Mouse (Mus musculus): ENCODE measurements at regions not wholly inside any gene's neighbourhood (a gene's known extent, or its start where the extent isn't known, plus 50 kb on each side); places are given as distances from the start of the nearest gene placed in this dataset.

DNA sequence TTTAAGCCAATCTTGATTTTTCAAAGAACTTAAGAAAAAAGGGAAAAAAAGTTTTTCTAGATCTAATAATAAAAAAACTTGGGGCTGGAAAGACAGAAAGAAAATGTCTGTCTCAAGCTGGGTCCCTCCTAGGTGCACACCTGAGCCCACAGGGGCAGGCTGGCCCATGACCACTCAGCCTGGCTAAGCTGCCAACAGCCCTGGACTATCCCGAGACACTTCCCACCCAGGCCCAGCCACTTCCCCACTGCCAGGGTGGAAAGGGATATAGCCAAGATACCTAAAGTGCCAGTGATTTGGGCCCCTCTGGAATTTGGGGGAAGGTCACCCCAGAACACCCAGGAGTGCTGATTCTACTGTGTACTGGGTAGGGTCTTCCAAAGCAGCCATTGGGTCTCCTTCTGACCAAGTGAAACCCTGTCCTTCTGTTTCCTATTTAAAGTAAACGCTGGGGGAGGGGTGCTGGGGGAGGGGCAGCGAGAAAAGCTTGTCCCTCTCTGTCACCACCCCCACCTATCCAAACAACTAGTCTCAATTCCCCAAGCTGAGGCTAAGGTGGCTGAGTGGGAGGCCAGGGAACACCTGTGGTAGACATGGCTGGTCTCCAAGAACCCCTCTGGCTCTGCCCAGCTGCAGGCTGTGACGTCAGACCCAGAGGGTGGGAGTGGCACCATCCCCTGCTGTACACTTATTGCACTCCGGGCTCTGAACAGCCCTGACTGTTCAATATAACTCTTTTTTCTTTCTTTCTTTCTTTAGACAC, 62.6 kb downstream of the Mcfd2 start:
- no peak for DNase-seq (ENCODE audit: low spot score)
- no peak overlapping the region for H3K27ac ChIP-seq (ENCODE audit: low read depth, low read length)

DNA sequence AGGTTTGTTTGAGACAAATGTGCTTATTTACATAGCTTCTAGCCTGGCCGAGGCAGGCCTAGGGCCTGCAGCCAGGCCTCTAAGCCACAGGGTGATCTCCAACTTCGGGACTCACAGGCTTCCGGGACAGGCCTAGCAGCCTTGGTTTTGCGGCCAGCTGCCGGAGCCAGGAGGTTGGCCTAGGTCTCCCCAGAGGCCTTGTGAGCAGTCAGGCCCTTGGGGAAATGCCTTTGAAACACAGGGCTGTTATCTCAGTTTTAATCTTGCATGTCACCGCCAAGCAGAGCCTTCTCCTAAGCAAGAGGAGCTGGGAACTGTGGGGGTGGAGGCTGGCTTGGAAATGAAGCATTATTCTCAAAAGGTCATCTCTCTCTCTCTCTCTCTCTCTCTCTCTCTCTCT, 63.2 kb downstream of the Mcfd2 start:
- DNase-seq (ENCODE audit: low spot score) = no peak
- H3K27me3 ChIP-seq (ENCODE audit: control insufficient read depth, insufficient read depth, low read length) = no peaks in the 10 kb centered on the region
- H3K9ac ChIP-seq (ENCODE audit: low read length) = no peak overlapping the region
- no peak overlapping the region for H3K4me2 ChIP-seq (ENCODE audit: low read depth)
- no peak overlapping the region for H3K4me3 ChIP-seq (ENCODE audit: low read depth, low read length)
- no peak for ATAC-seq (ENCODE audit: insufficient read depth, low FRiP score, low TSS enrichment)
- no peaks in the 10 kb centered on the region for H3K36me3 ChIP-seq (ENCODE audit: control insufficient read depth, insufficient read depth, low read length)
- WGBS = 33% methylated on average over 6 of the region's 6 CpGs
- peaks cover 6% of the 10 kb centered on the region; the same call in 1 of the 2 replicates for H3K4me1 ChIP-seq (ENCODE audit: control insufficient read depth, insufficient read depth, low read length)
- no peaks in the 10 kb centered on the region for H3K9me3 ChIP-seq (ENCODE audit: control insufficient read depth, low read length)
- H3K27ac ChIP-seq (ENCODE audit: low read depth, low read length) = no peak overlapping the region

More for the DNA sequence above, 62.6 kb downstream of the Mcfd2 start:
- Histone ChIP-seq H3K4me2 (ENCODE audit: low read depth) (no peak overlapping the region), H3K4me1 (ENCODE audit: control insufficient read depth, insufficient read depth, low read length) (peaks cover 6% of the 10 kb centered on the region; the same call in 1 of the 2 replicates), H3K9ac (ENCODE audit: low read length) (no peak overlapping the region), H3K9me3 (ENCODE audit: control insufficient read depth, low read length) (no peaks in the 10 kb centered on the region), H3K36me3 (ENCODE audit: control insufficient read depth, insufficient read depth, low read length) (no peaks in the 10 kb centered on the region), H3K27me3 (ENCODE audit: control insufficient read depth, insufficient read depth, low read length) (no peaks in the 10 kb centered on the region), H3K4me3 (ENCODE audit: low read depth, low read length) (no peak overlapping the region)
- 35% methylated on average over 5 of the region's 5 CpGs for WGBS
- no peak for ATAC-seq (ENCODE audit: insufficient read depth, low FRiP score, low TSS enrichment)

- ATAC-seq (ENCODE audit: insufficient read depth, low FRiP score, low TSS enrichment) (no peak), DNase-seq (ENCODE audit: low spot score) (peak; percentile 51)
- Histone ChIP-seq H3K9ac (ENCODE audit: low read length) (no peak overlapping the region), H3K27ac (ENCODE audit: low read depth, low read length) (no peak overlapping the region), H3K4me1 (ENCODE audit: control insufficient read depth, insufficient read depth, low read length) (peaks cover 6% of the 10 kb centered on the region; the same call in 1 of the 2 replicates), H3K4me2 (ENCODE audit: low read depth) (no peak overlapping the region), H3K4me3 (ENCODE audit: low read depth, low read length) (no peak overlapping the region), H3K9me3 (ENCODE audit: control insufficient read depth, low read length) (no peaks in the 10 kb centered on the region), H3K27me3 (ENCODE audit: control insufficient read depth, insufficient read depth, low read length) (no peaks in the 10 kb centered on the region), H3K36me3 (ENCODE audit: control insufficient read depth, insufficient read depth, low read length) (no peaks in the 10 kb centered on the region)
- WGBS = 73% methylated on average over 3 of the region's 3 CpGs
Observed at GRCm38 (mm10) chr17:87200721-87201242, 65.0 kb downstream of the Mcfd2 start.

- Histone ChIP-seq H3K9me3 (ENCODE audit: control insufficient read depth, low read length) (no peaks in the 10 kb centered on the region), H3K27ac (ENCODE audit: low read depth, low read length) (no peak overlapping the region), H3K4me1 (ENCODE audit: control insufficient read depth, insufficient read depth, low read length) (peaks cover 6% of the 10 kb centered on the region; the same call in 1 of the 2 replicates), H3K36me3 (ENCODE audit: control insufficient read depth, insufficient read depth, low read length) (no peaks in the 10 kb centered on the region), H3K27me3 (ENCODE audit: control insufficient read depth, insufficient read depth, low read length) (no peaks in the 10 kb centered on the region), H3K9ac (ENCODE audit: low read length) (no peak overlapping the region), H3K4me3 (ENCODE audit: low read depth, low read length) (no peak overlapping the region), H3K4me2 (ENCODE audit: low read depth) (no peak overlapping the region)
- DNase-seq (ENCODE audit: low spot score) (no peak), ATAC-seq (ENCODE audit: insufficient read depth, low FRiP score, low TSS enrichment) (no peak)
- WGBS = 94% methylated on average over 2 of the region's 2 CpGs
Observed at GRCm38 (mm10) chr17:87200134-87200533, 65.6 kb downstream of the Mcfd2 start.

DNA sequence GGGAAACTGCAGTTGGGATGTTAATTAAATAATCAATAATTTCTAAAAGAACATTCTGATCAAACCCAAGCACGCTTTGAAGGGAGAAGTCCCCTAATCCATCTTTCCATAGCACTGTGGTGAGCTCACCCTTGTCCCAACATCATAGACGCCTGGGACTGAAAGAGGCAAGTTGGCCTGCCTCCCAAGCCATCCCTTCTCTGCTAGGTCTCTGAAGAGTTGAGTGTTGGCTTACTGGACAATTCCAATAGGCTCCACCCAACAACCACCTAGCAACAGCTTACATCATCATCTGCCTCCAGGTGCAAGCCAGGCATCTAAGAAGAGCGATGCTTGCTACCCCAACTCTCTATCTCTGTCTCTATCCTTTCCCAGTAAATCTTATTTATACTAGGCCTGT, 66.6 kb downstream of the Mcfd2 start:
- peaks cover 6% of the 10 kb centered on the region; the same call in 1 of the 2 replicates for H3K4me1 ChIP-seq (ENCODE audit: control insufficient read depth, insufficient read depth, low read length)
- no peaks in the 10 kb centered on the region for H3K27me3 ChIP-seq (ENCODE audit: control insufficient read depth, insufficient read depth, low read length)
- no peak overlapping the region for H3K4me2 ChIP-seq (ENCODE audit: low read depth)
- 87% methylated on average over 3 of the region's 3 CpGs for WGBS
- H3K36me3 ChIP-seq (ENCODE audit: control insufficient read depth, insufficient read depth, low read length) = no peaks in the 10 kb centered on the region
- DNase-seq (ENCODE audit: low spot score) = no peak
- no peak overlapping the region for H3K4me3 ChIP-seq (ENCODE audit: low read depth, low read length)
- H3K27ac ChIP-seq (ENCODE audit: low read depth, low read length) = no peak overlapping the region
- H3K9ac ChIP-seq (ENCODE audit: low read length) = no peak overlapping the region
- no peak for ATAC-seq (ENCODE audit: insufficient read depth, low FRiP score, low TSS enrichment)
- no peaks in the 10 kb centered on the region for H3K9me3 ChIP-seq (ENCODE audit: control insufficient read depth, low read length)

- no peaks in the 10 kb centered on the region for H3K27me3 ChIP-seq (ENCODE audit: control insufficient read depth, insufficient read depth, low read length)
- DNase-seq (ENCODE audit: low spot score) = no peak
- no peaks in the 10 kb centered on the region for H3K9me3 ChIP-seq (ENCODE audit: control insufficient read depth, low read length)
- no peak overlapping the region for H3K9ac ChIP-seq (ENCODE audit: low read length)
- H3K4me3 ChIP-seq (ENCODE audit: low read depth, low read length) = no peak overlapping the region
- no peak overlapping the region for H3K4me2 ChIP-seq (ENCODE audit: low read depth)
- ATAC-seq (ENCODE audit: insufficient read depth, low FRiP score, low TSS enrichment) = no peak
- no peak overlapping the region for H3K27ac ChIP-seq (ENCODE audit: low read depth, low read length)
- H3K4me1 ChIP-seq (ENCODE audit: control insufficient read depth, insufficient read depth, low read length) = 0 out of 2 replicates have a peak, but pooled peaks cover 2% of the 10 kb centered on the region
- WGBS = 100% methylated on average over 4 of the region's 4 CpGs
- no peaks in the 10 kb centered on the region for H3K36me3 ChIP-seq (ENCODE audit: control insufficient read depth, insufficient read depth, low read length)
Observed at GRCm38 (mm10) chr17:87197434-87197833, 68.3 kb downstream of the Mcfd2 start.

DNA sequence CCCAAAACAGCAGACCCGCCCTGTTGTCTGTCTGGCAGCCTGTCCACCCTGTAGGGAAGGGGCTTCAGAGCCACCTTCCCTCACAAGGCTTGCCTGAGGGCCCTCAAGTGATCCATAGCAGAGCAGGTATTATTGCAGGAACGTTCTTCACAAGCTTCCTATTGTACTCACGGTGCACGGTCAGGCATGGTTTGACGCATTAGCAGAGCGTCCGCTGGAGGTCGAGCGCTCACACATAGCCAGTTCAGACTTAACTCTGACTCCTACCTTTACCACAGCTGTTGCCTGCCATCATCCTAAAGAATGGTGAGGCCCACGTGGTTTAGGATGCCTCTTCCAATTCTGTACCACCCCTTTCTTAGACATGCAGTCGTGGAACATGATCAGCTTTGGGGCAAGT, 71.1 kb downstream of the Mcfd2 start:
- no peak overlapping the region for H3K4me2 ChIP-seq (ENCODE audit: low read depth)
- 71% methylated on average over 11 of the region's 11 CpGs for WGBS
- no peaks in the 10 kb centered on the region for H3K4me1 ChIP-seq (ENCODE audit: control insufficient read depth, insufficient read depth, low read length)
- no peaks in the 10 kb centered on the region for H3K27me3 ChIP-seq (ENCODE audit: control insufficient read depth, insufficient read depth, low read length)
- no peak overlapping the region for H3K27ac ChIP-seq (ENCODE audit: low read depth, low read length)
- H3K9ac ChIP-seq (ENCODE audit: low read length) = no peak overlapping the region
- no peak for DNase-seq (ENCODE audit: low spot score)
- no peak overlapping the region for H3K4me3 ChIP-seq (ENCODE audit: low read depth, low read length)
- no peaks in the 10 kb centered on the region for H3K36me3 ChIP-seq (ENCODE audit: control insufficient read depth, insufficient read depth, low read length)
- ATAC-seq (ENCODE audit: insufficient read depth, low FRiP score, low TSS enrichment) = no peak
- no peaks in the 10 kb centered on the region for H3K9me3 ChIP-seq (ENCODE audit: control insufficient read depth, low read length)

DNA sequence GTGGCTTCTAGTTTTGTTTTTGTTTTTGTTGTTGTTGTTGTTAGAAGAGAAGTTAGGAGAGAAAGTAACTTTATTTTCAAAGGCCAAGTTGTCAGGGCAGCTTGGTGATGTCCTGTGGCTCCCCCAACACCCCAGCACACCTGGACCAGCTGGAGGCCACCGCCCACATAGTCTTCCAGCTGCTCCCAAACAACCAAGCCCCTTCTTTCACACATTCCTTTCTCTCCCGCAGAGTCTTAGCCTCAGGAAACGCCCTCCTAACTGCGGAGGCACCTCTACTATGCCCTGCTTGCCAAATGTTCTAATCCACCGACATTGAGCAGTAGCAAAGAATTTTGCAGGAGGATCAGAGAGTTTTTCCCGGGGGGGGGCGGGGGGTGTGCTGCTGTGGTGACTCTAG, 72.3 kb downstream of the Mcfd2 start:
- Histone ChIP-seq H3K36me3 (ENCODE audit: control insufficient read depth, insufficient read depth, low read length) (no peaks in the 10 kb centered on the region), H3K4me2 (ENCODE audit: low read depth) (no peak overlapping the region), H3K4me1 (ENCODE audit: control insufficient read depth, insufficient read depth, low read length) (no peaks in the 10 kb centered on the region), H3K4me3 (ENCODE audit: low read depth, low read length) (no peak overlapping the region), H3K27me3 (ENCODE audit: control insufficient read depth, insufficient read depth, low read length) (no peaks in the 10 kb centered on the region), H3K9me3 (ENCODE audit: control insufficient read depth, low read length) (no peaks in the 10 kb centered on the region), H3K9ac (ENCODE audit: low read length) (no peak overlapping the region), H3K27ac (ENCODE audit: low read depth, low read length) (no peak overlapping the region)
- 11% methylated on average over 7 of the region's 7 CpGs for WGBS
- DNase-seq (ENCODE audit: low spot score) (no peak), ATAC-seq (ENCODE audit: insufficient read depth, low FRiP score, low TSS enrichment) (no peak)

DNA sequence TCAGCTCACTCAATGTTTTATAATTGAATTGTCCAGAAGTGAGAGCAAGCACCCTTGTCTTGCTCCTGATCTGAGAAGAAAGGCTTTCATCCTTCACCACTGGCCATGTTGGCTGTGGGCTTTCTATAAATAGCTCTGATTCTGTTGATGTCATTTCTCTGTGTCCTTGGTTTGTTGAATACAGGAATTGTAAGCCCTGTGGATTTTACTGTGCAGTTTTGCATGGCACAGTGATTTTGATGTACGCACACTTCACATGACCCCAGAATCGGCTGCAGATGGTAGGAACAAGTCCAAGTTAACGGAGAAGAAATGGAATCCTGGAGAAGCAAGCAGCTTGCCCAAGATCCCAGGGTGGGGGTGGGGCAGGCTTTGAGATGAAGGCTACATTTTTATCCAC, 76.1 kb downstream of the Mcfd2 start:
- ATAC-seq (ENCODE audit: insufficient read depth, low FRiP score, low TSS enrichment) (no peak), DNase-seq (ENCODE audit: low spot score) (no peak)
- Histone ChIP-seq H3K4me2 (ENCODE audit: low read depth) (no peak overlapping the region), H3K9ac (ENCODE audit: low read length) (no peak overlapping the region), H3K27ac (ENCODE audit: low read depth, low read length) (no peak overlapping the region), H3K36me3 (ENCODE audit: control insufficient read depth, insufficient read depth, low read length) (no peaks in the 10 kb centered on the region), H3K27me3 (ENCODE audit: control insufficient read depth, insufficient read depth, low read length) (no peaks in the 10 kb centered on the region), H3K9me3 (ENCODE audit: control insufficient read depth, low read length) (no peaks in the 10 kb centered on the region), H3K4me3 (ENCODE audit: low read depth, low read length) (no peak overlapping the region), H3K4me1 (ENCODE audit: control insufficient read depth, insufficient read depth, low read length) (peaks cover 3% of the 10 kb centered on the region; the same call in 1 of the 2 replicates)
- 85% methylated on average over 3 of the region's 3 CpGs for WGBS

Data from neural tube, embryonic 11.5 days (tissue).